Mouse (Mus musculus) limb, embryonic 10.5 days (tissue): ENCODE data around the gene Ldhal6b. TPM values are rescaled to one million over a fixed set of nuclear protein-coding genes. Genes with fewer than 3 reads are reported as not detected.

Source experiments
- DNase-seq: peaks from one replicate; pipeline ENCODE4 v3.0.0-alpha.2; 2017; ENCODE audit warnings: low spot score
- H3K27ac ChIP-seq: fragments of 300-500 bp; sonication (generic); 2 replicates; pipeline ENCODE4 v1.5.1; 2016; ENCODE audit warnings: mild to moderate bottlenecking
- H3K27me3 ChIP-seq: fragments of 300-500 bp; sonication (generic); 2 replicates; pipeline ENCODE4 v1.6.1; 2016; ENCODE audit warnings: low read depth, mild to moderate bottlenecking; ENCODE audit not compliant: poor library complexity, severe bottlenecking
- H3K36me3 ChIP-seq: fragments of 300-500 bp; sonication (generic); 2 replicates; pipeline ENCODE4 v1.6.1; 2016; ENCODE audit warnings: mild to moderate bottlenecking, moderate library complexity
- H3K4me1 ChIP-seq: fragments of 300-500 bp; sonication (generic); 2 replicates; pipeline ENCODE4 v1.6.1; 2016
- H3K4me3 ChIP-seq: fragments of 300-500 bp; sonication (generic); 2 replicates; pipeline ENCODE4 v1.5.1; 2016; ENCODE audit warnings: mild to moderate bottlenecking, moderate library complexity
- H3K9me3 ChIP-seq: fragments of 300-500 bp; sonication (generic); replicated peaks from 2 replicates; pipeline ENCODE4 v1.6.1; 2016; ENCODE audit warnings: mild to moderate bottlenecking
- WGBS: fragments of 180-500 bp; shearing (Covaris S2); methylation state at CpG from one replicate; pipeline ENCODE4 v1.1.7; 2016; 5-methylcytosine and 5-hydroxymethylcytosine counted together
- microRNA-seq: library from miRNA; unstranded; fragments of <30 nt; microRNA quantifications from one replicate; pipeline ENCODE4, GENCODE M21; 2017
- polyA plus RNA-seq: library from polyadenylated mRNA; unstranded; fragments of >200 nt; fragmentation: Nextera tagmentation; extraction: Ambion mirVana; gene quantifications from 2 replicates; pipeline ENCODE4 v1.2.1, GENCODE M21; 2016

The Ldhal6b gene
- polyA plus RNA-seq, 1 experiment from 2014 or later = not detected

DNA sequence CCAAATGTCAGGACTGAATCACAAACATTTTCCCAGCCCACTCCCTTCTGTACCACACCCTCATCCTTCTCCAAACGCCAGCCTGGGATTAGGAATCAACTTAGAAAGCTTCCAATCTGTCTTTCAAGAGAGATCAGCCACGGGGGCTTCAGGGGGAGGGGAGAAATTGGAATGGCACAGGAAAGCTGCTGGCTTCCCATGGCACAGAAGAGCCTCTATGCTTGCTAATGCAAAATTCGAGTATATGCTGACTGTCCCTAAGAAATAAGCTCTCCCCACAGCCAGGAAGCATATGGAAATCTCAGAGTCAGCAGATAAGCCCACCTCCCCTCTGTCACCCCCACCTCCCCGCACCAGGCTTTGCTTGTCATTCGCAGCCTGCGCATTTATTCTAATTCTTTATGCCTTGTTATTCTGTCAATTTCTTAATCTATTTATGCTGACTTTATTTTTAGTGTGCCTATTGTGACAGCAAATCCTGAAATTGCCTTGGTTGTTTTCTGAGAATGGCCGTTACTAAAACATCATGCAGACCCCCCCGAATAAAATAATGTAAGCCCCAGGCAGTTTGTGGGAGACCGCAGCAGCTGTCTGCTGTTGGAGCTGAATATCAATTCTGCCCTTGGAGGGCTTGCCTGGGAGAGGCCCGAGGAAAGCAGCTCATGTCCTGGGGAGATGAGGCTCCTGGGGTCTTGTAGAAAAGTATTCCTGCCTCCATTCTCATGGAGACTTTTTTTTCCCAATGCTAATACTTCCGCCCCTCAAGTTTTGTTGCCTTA is 41.2 kb downstream of the Ldhal6b start:
- Histone ChIP-seq H3K4me3 (no peak overlapping the region), H3K9me3 (no peaks in the 10 kb centered on the region), H3K27me3 (peaks cover 4% of the 10 kb centered on the region; the same call in 1 of the 2 replicates), H3K36me3 (no peaks in the 10 kb centered on the region), H3K4me1 (no peaks in the 10 kb centered on the region), H3K27ac (no peak overlapping the region)
- WGBS = 34% methylated on average over 11 of the region's 11 CpGs
- no peak for DNase-seq

DNA sequence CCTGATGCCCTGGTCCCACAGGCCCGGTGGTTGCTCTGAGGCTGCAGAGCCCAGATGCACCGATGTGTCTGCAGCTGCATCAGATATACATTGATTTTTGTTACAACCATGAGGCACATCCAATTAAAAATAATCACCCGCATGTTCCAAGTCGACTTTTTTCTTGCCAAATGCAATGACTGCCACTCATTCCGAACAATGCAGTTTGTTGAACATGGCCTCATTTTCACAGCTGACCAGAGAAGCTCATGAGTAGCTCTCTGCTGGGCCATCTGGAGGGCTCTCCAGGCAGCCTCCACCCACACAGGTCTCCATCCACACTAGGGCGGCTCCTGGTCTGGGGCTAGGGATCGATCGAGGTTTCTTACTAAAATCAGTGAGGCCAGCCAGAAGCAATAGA is 45.6 kb downstream of the Ldhal6b start:
- peaks cover 4% of the 10 kb centered on the region; the same call in 1 of the 2 replicates for H3K27me3 ChIP-seq
- H3K4me1 ChIP-seq = no peaks in the 10 kb centered on the region
- H3K36me3 ChIP-seq = no peaks in the 10 kb centered on the region
- no peak overlapping the region for H3K4me3 ChIP-seq
- H3K27ac ChIP-seq = no peak overlapping the region
- H3K9me3 ChIP-seq = no peaks in the 10 kb centered on the region
- no peak for DNase-seq
- 89% methylated on average over 8 of the region's 8 CpGs for WGBS

DNA sequence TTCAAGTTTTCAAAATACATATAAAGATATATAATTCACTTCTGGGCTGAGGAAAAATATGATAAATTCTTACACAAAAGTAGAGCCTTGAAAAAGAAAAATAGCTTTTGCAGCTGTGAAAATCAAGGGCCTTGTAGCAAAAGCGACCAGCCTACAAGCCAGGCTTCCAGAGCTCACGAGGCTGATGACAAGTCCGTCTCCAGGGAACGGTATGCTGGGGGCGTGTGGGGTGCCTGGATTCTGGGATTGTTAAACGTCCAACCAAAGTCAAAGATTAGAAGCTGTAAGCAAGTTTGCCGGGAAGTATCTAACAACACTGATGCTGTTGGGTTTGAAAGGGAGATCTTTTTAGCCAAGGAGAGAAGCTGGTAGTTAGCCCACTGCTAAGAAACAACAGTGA is 47.0 kb downstream of the Ldhal6b start:
- 82% methylated on average over 7 of the region's 7 CpGs for WGBS
- no peak for DNase-seq

DNA sequence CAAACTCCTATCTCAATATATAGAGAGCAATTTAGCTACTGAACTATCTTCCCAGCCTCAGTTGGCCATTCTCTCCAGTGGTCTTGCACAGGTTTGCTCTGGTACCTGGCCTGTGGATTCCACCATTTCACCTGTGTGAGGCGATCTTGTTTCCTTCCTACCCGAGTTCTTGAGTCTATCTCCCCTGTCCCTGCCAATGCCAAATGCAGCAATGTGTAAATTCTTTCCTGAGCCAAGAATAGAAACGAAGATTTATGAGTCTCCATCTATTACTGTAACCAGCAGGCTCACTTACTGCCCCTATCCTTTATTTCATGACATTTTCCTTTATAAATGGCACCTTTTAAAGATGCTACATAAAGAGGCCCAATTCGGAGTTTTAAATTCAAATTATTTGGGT is 47.5 kb downstream of the Ldhal6b start:
- no peak overlapping the region for H3K4me3 ChIP-seq
- peaks cover 7% of the 10 kb centered on the region for H3K4me1 ChIP-seq
- H3K27me3 ChIP-seq = no peaks in the 10 kb centered on the region
- no peak overlapping the region for H3K27ac ChIP-seq
- no peaks in the 10 kb centered on the region for H3K9me3 ChIP-seq
- DNase-seq = no peak
- H3K36me3 ChIP-seq = no peaks in the 10 kb centered on the region
- 83% methylated on average over 4 of the region's 4 CpGs for WGBS

More for the DNA sequence above, 47.0 kb downstream of the Ldhal6b start:
- Histone ChIP-seq H3K27ac (no peak overlapping the region), H3K4me3 (no peak overlapping the region), H3K36me3 (no peaks in the 10 kb centered on the region), H3K27me3 (no peaks in the 10 kb centered on the region), H3K9me3 (no peaks in the 10 kb centered on the region), H3K4me1 (peaks cover 2% of the 10 kb centered on the region; the same call in 1 of the 2 replicates)

Small RNA genes within 50 kb of the gene (microRNA-seq; reads per million reads assigned to microRNA genes)
- gene Gm22475 = not detected

Other genes with a start within 250 kb of the Ldhal6b start
- 125 and 130 TPM in 2 replicates for gene Tmem242, start 21.5 kb upstream of the Ldhal6b start, polyA plus RNA-seq
- gene Zdhhc14, start 73.8 kb upstream of the Ldhal6b start, polyA plus RNA-seq = 0.66 and 0.77 TPM in 2 replicates